Mouse (Mus musculus) lung, postnatal 0 days (tissue): ENCODE data around the gene Cyba.

Experiments used
- CTCF ChIP-seq: IDR thresholded peaks from 2 replicates; pipeline ENCODE4 v1.5.1; 2016; ENCODE audit warnings: antibody characterized with exemption, mild to moderate bottlenecking
- EP300 ChIP-seq: IDR thresholded peaks from 2 replicates; pipeline ENCODE4 v1.6.1; 2016; ENCODE audit warnings: antibody characterized with exemption, mild to moderate bottlenecking, control low read depth

- TF ChIP-seq EP300 (no peak), CTCF (no peak)
Measured at GRCm38 (mm10) chr8:122460524-122461472, 28.1 kb upstream of the Cyba start, which contains the start of gene Snai3.
